Mouse (Mus musculus): ENCODE data around the gene Trmt1.

GRCm38 (mm10) chr8:84718959-84719690, 33.0 kb downstream of the Trmt1 start:
- TF ChIP-seq ZC3H11A (IDR thresholded peaks at IDR 0.05; ENCODE audit: low read depth, low read length) (no peak), POLR2A (IDR thresholded peaks at IDR 0.05; ENCODE audit: low read depth, low read length) (no peak), USF1 (IDR thresholded peaks at IDR 0.05; ENCODE audit: low read depth, low read length) (no peak), RAD21 (IDR thresholded peaks at IDR 0.05; ENCODE audit: low read depth, low read length) (no peak), CTCF (conservative IDR thresholded peaks at IDR 0.05 in 1 of 2, IDR thresholded peaks at IDR 0.05 in 1 of 2; ENCODE audit: low read depth in 2 of 2, low read length in 2 of 2) (no peak), HCFC1 (IDR thresholded peaks at IDR 0.05; ENCODE audit: low read depth, low read length) (no peak), UBTF (IDR thresholded peaks at IDR 0.05; ENCODE audit: low read depth, low read length) (no peak), TCF12 (IDR thresholded peaks at IDR 0.05; ENCODE audit: low read depth, low read length) (no peak), ZMIZ1 (IDR thresholded peaks at IDR 0.05; ENCODE audit: low read depth, low read length) (no peak), EP300 (IDR thresholded peaks at IDR 0.05; ENCODE audit: low read length) (no peak), BHLHE40 (IDR thresholded peaks at IDR 0.05; ENCODE audit: low read depth, low read length) (no peak), NELFE (IDR thresholded peaks at IDR 0.05; ENCODE audit: low read depth, low read length) (no peak)
